ENCODE assay signal across 1 mouse cellular context in the genomic region with DNA sequence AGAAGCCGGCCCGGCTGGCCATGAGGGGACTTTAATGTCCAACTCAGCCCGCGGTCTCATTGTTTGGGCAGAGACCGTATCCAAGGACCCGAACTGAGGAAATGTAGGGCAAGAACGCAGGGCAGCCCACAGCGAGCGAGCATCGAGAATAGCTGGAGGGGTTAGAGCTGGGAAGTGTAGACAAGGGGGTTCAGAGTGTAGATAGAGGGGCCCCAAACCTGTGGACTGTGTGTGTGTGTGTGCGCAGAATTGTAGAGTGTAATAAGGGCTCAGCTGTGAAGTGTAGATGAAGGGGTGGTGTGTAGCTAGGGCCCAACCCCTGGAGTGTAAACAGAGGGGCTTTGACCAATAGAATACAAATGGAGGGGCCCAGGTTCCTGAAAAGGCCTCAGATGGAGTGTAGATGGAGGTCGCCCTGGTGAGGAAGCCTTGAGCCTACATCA.
A peak's percentile ranks its signal among the peaks of the same experiment; 100 is the strongest.
TF ChIP-seq lines count a peak whose summit lies in the region.

No protein-coding gene starts in this region.

TF ChIP-seq in MEL, 35 proteins besides CTCF, POLR2A, EP300 and RAD21 (continued from another document):
- TF ChIP-seq MAFK (IDR thresholded peaks at IDR 0.05; ENCODE audit: borderline replicate concordance, low read depth, low read length), result no peak
- TF ChIP-seq TBP (IDR thresholded peaks at IDR 0.05; ENCODE audit: low read depth, low read length), result peak; percentile 31; the same call in 1 of the 2 replicates
- TF ChIP-seq GATA1 (IDR thresholded peaks at IDR 0.05; ENCODE audit: low read depth, low read length), result no peak; the same call in 1 of the 2 replicates
- no peak for TF ChIP-seq USF2 (IDR thresholded peaks at IDR 0.05; ENCODE audit: borderline replicate concordance in 1 of 2, insufficient read depth in 1 of 2, low read depth in 1 of 2, low read length in 2 of 2)
- no peak for TF ChIP-seq GABPA (IDR thresholded peaks at IDR 0.05; ENCODE audit: low read depth, low read length)
- TF ChIP-seq ZNF384 (IDR thresholded peaks at IDR 0.05; ENCODE audit: low read depth, low read length), result no peak
- no peak for TF ChIP-seq MEF2A (IDR thresholded peaks at IDR 0.05; ENCODE audit: extremely low read depth, insufficient replicate concordance, low read depth, low read length, poor library complexity, severe bottlenecking)
- no peak for TF ChIP-seq USF1 (IDR thresholded peaks at IDR 0.05; ENCODE audit: low read depth, low read length)
- no peak for TF ChIP-seq CHD1 (IDR thresholded peaks at IDR 0.05; ENCODE audit: low read depth, low read length)
- TF ChIP-seq HCFC1 (IDR thresholded peaks at IDR 0.05; ENCODE audit: low read depth, low read length), result 0 out of 2 replicates have a peak, but pooled peaks have one; percentile 32
- TF ChIP-seq SIN3A (IDR thresholded peaks at IDR 0.05; ENCODE audit: low read length), result peak; percentile 69
- no peak for TF ChIP-seq MAX (IDR thresholded peaks at IDR 0.05; ENCODE audit: low read length)
- no peak for TF ChIP-seq MYC (IDR thresholded peaks at IDR 0.05; ENCODE audit: low read depth, low read length)
